Mouse (Mus musculus) neural tube, embryonic 15.5 days (tissue): ENCODE measurements at regions not wholly inside any gene's neighbourhood (a gene's known extent, or its start where the extent isn't known, plus 50 kb on each side); places are given as distances from the start of the nearest gene placed in this dataset.
A peak's percentile ranks its signal among the peaks of the same experiment; 100 is the strongest.

ENCODE experiments used
- ATAC-seq: fragments of 200-750 bp; cut with Nextera tagmentation; 2 replicates; pipeline ENCODE4 v1.8.0; 2017; ENCODE audit warnings: mild to moderate bottlenecking, moderate TSS enrichment, moderate library complexity; ENCODE audit not compliant: low FRiP score
- H3K27ac ChIP-seq: fragments of 300-500 bp; sonication (generic); replicated peaks from 2 replicates; pipeline ENCODE4 v1.5.1; 2015; ENCODE audit warnings: mild to moderate bottlenecking, inconsistent platforms
- H3K27me3 ChIP-seq: fragments of 300-500 bp; sonication (generic); replicated peaks from 2 replicates; pipeline ENCODE4 v1.6.1; 2015; ENCODE audit warnings: inconsistent platforms
- H3K36me3 ChIP-seq: fragments of 300-500 bp; sonication (generic); 2 replicates; pipeline ENCODE4 v1.6.1; 2015; ENCODE audit warnings: inconsistent platforms
- H3K4me1 ChIP-seq: fragments of 300-500 bp; sonication (generic); 2 replicates; pipeline ENCODE4 v1.6.1; 2015; ENCODE audit warnings: inconsistent platforms
- H3K4me2 ChIP-seq: fragments of 300-500 bp; sonication (generic); 2 replicates; pipeline ENCODE4 v1.6.1; 2015; ENCODE audit warnings: inconsistent platforms, mild to moderate bottlenecking, moderate library complexity
- H3K4me3 ChIP-seq: fragments of 300-500 bp; sonication (generic); replicated peaks from 2 replicates; pipeline ENCODE4 v1.5.1; 2015; ENCODE audit warnings: mild to moderate bottlenecking, inconsistent platforms
- H3K9ac ChIP-seq: fragments of 300-500 bp; sonication (generic); replicated peaks from 2 replicates; pipeline ENCODE4 v1.6.1; 2015; ENCODE audit warnings: mild to moderate bottlenecking, inconsistent platforms
- H3K9me3 ChIP-seq: fragments of 300-500 bp; sonication (generic); replicated peaks from 2 replicates; pipeline ENCODE4 v1.6.1; 2016; ENCODE audit warnings: inconsistent platforms
- WGBS: fragments of 180-500 bp; shearing (Covaris S2); methylation state at CpG from one replicate; pipeline ENCODE4 v1.1.7; 2015; ENCODE audit warnings: mixed read lengths; 5-methylcytosine and 5-hydroxymethylcytosine counted together

DNA sequence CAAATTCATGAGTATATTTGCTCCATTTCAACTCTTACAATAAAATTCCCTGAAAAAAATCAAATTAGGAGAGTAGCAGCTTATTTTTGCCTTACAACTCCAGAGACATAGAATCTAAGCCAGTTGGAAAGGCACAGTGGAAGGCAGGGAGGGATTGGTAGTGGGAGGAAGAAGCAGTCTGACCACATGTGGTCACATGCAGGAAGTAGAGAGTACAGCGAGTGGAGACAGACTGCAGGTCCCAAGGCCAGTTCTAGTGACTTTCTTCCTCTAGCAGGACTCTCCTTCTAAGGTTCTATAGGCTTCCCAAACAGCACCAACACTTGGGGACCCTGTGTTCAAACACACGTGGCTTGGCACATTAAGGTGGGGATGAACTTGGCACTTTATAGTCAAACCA is 245.6 kb upstream of the Adgrl4 start:
- 81% methylated on average over 2 of the region's 2 CpGs for WGBS
- H3K27me3 ChIP-seq: no peaks in the 10 kb centered on the region
- no peaks in the 10 kb centered on the region for H3K9me3 ChIP-seq
- H3K4me3 ChIP-seq: no peak overlapping the region
- no peak for ATAC-seq
- H3K27ac ChIP-seq: no peak overlapping the region
- no peak overlapping the region for H3K9ac ChIP-seq
- no peak overlapping the region for H3K4me2 ChIP-seq
- no peaks in the 10 kb centered on the region for H3K4me1 ChIP-seq
- H3K36me3 ChIP-seq: no peaks in the 10 kb centered on the region

- Histone ChIP-seq H3K4me1 (no peaks in the 10 kb centered on the region), H3K9ac (no peak overlapping the region), H3K36me3 (no peaks in the 10 kb centered on the region), H3K4me2 (no peak overlapping the region), H3K27me3 (no peaks in the 10 kb centered on the region), H3K4me3 (no peak overlapping the region), H3K9me3 (no peaks in the 10 kb centered on the region), H3K27ac (no peak overlapping the region)
- ATAC-seq: no peak
- WGBS: 81% methylated on average over 4 of the region's 4 CpGs
These were observed 226.7 kb upstream of the Adgrl4 start for GRCm38 (mm10) chr3:151210978-151211377.

DNA sequence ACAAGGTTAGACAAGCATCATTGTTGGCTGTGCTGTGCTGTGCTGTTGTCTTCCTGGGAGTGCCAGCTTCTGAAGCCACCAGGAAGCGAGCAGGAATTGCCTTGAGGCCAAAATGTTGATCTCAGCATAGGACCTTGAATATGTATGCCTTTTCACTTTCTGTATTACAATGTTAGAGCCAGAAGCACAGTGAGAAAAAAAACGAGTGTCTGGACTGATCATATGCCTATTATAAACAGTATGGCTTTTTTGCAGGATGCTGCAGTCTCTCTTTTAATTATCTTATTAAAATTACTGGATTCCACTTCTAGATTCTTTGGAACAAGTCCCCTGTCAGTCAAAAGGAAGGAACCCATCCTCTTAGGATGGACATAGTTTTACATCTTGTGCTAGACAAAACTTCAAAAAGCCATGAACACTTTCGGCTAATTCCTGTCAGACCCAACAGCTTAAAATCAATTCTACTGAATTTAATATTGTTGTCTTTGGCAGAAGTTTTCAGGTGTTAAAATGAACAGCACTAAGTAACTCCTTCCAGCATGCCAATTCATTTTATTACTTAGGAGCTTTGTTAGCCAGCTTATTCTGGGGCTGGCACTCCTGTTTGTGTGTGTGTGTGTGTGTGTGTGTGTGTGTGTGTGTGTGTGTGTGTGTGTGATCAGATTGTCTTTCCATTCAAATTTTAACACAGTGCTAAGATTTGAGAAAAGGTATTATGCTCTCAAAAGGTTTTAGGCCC is 220.8 kb upstream of the Adgrl4 start:
- Histone ChIP-seq H3K27me3 (no peaks in the 10 kb centered on the region), H3K4me2 (no peak overlapping the region), H3K9me3 (no peaks in the 10 kb centered on the region), H3K27ac (no peak overlapping the region), H3K4me3 (no peak overlapping the region), H3K36me3 (no peaks in the 10 kb centered on the region), H3K9ac (no peak overlapping the region), H3K4me1 (no peaks in the 10 kb centered on the region)
- ATAC-seq: no peak
- 79% methylated on average over 3 of the region's 3 CpGs for WGBS

DNA sequence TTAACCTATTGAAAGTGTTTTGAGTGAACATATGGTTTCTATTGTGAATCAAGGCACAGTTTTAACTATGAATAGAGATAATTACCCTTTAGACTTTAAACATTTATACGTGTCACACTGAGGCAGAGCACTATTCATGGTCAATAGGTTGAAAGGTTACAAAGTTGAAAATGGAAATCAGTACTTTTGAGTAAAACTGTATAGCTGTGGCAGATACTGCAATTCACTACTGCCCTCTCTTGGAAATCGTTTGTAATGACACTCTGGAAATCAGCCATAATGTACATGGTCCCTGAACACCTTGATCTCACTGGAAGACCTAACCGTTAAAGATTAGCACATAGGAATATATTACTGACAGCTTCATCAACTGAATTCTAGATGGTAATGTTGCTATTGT is 215.3 kb upstream of the Adgrl4 start:
- no peaks in the 10 kb centered on the region for H3K27me3 ChIP-seq
- no peak overlapping the region for H3K4me2 ChIP-seq
- 0 out of 2 replicates have a peak, but pooled peaks have one; percentile 38 for ATAC-seq
- no peak overlapping the region for H3K27ac ChIP-seq
- no peaks in the 10 kb centered on the region for H3K4me1 ChIP-seq
- no peak overlapping the region for H3K4me3 ChIP-seq
- H3K9me3 ChIP-seq: no peaks in the 10 kb centered on the region
- H3K9ac ChIP-seq: no peak overlapping the region
- no peaks in the 10 kb centered on the region for H3K36me3 ChIP-seq
- 8% methylated on average over 3 of the region's 3 CpGs for WGBS

GRCm38 (mm10) chr3:151252458-151252857 is 185.2 kb upstream of the Adgrl4 start:
- H3K9ac ChIP-seq: no peak overlapping the region
- H3K4me3 ChIP-seq: no peak overlapping the region
- no peaks in the 10 kb centered on the region for H3K4me1 ChIP-seq
- no peak overlapping the region for H3K27ac ChIP-seq
- no peaks in the 10 kb centered on the region for H3K36me3 ChIP-seq
- H3K9me3 ChIP-seq: no peaks in the 10 kb centered on the region
- H3K4me2 ChIP-seq: no peak overlapping the region
- no peaks in the 10 kb centered on the region for H3K27me3 ChIP-seq
- WGBS: 96% methylated on average over 2 of the region's 2 CpGs
- no peak for ATAC-seq

GRCm38 (mm10) chr3:151262821-151263220 is 174.9 kb upstream of the Adgrl4 start:
- no peak overlapping the region for H3K4me3 ChIP-seq
- no peak overlapping the region for H3K4me2 ChIP-seq
- no peaks in the 10 kb centered on the region for H3K27me3 ChIP-seq
- ATAC-seq: no peak
- 84% methylated on average over 3 of the region's 3 CpGs for WGBS
- no peaks in the 10 kb centered on the region for H3K36me3 ChIP-seq
- no peak overlapping the region for H3K27ac ChIP-seq
- H3K9me3 ChIP-seq: no peaks in the 10 kb centered on the region
- no peaks in the 10 kb centered on the region for H3K4me1 ChIP-seq
- no peak overlapping the region for H3K9ac ChIP-seq

DNA sequence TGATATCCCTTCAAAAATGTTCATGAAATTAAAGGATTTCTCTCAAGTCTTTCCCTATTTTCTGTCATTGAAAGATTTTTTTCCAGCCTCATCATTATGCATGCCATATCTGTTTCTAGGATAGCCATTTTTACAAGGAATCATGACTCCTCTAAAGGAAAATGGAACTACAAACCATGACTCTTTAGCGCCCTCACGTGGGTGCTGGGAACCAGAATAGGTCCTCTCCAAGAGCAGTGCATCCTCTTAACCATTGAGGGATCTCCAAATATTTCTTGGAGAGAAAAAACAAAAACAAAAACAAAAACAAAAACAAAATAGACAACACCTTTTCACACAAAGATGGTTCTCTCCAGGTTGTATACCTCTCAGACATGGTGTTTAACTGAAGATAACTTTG is 172.0 kb upstream of the Adgrl4 start:
- no peak for ATAC-seq
- H3K4me2 ChIP-seq: no peak overlapping the region
- no peaks in the 10 kb centered on the region for H3K36me3 ChIP-seq
- no peaks in the 10 kb centered on the region for H3K27me3 ChIP-seq
- no peak overlapping the region for H3K27ac ChIP-seq
- no peak overlapping the region for H3K9ac ChIP-seq
- H3K9me3 ChIP-seq: no peaks in the 10 kb centered on the region
- 24% methylated on average over 2 of the region's 2 CpGs for WGBS
- no peaks in the 10 kb centered on the region for H3K4me1 ChIP-seq
- H3K4me3 ChIP-seq: no peak overlapping the region

DNA sequence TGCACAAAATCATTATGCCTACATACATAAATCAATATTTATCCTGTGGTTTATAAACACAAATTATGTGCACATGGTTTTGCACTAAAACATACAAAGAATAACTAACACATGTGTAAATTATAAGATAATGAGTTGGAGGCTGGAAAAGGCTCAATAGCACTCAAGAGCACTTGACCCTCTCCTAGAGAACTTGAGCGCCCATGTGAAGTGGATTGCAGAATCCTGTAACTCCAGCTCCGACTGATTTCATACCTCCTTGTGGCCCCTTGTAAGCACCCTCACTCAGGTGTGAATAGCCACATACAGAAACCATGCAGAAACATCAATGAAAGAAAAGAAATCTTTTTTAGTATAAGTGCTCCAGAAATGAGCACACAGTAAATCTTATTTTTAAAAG is 168.2 kb upstream of the Adgrl4 start:
- H3K4me1 ChIP-seq: no peaks in the 10 kb centered on the region
- 88% methylated on average over 2 of the region's 2 CpGs for WGBS
- no peaks in the 10 kb centered on the region for H3K27me3 ChIP-seq
- no peak overlapping the region for H3K9ac ChIP-seq
- no peak overlapping the region for H3K27ac ChIP-seq
- no peak overlapping the region for H3K4me2 ChIP-seq
- ATAC-seq: no peak
- no peaks in the 10 kb centered on the region for H3K36me3 ChIP-seq
- no peak overlapping the region for H3K4me3 ChIP-seq
- no peaks in the 10 kb centered on the region for H3K9me3 ChIP-seq

- no peaks in the 10 kb centered on the region for H3K9me3 ChIP-seq
- H3K4me2 ChIP-seq: no peak overlapping the region
- no peaks in the 10 kb centered on the region for H3K4me1 ChIP-seq
- no peak overlapping the region for H3K4me3 ChIP-seq
- WGBS: 92% methylated on average over 1 of the region's 1 CpGs
- no peak overlapping the region for H3K9ac ChIP-seq
- H3K27me3 ChIP-seq: no peaks in the 10 kb centered on the region
- no peak overlapping the region for H3K27ac ChIP-seq
- H3K36me3 ChIP-seq: no peaks in the 10 kb centered on the region
- no peak for ATAC-seq
These were observed 153.9 kb upstream of the Adgrl4 start for GRCm38 (mm10) chr3:151283829-151284228.

- Histone ChIP-seq H3K4me3 (no peak overlapping the region), H3K36me3 (no peaks in the 10 kb centered on the region), H3K9ac (no peak overlapping the region), H3K9me3 (no peaks in the 10 kb centered on the region), H3K27me3 (no peaks in the 10 kb centered on the region), H3K4me2 (no peak overlapping the region; the same call in 1 of the 2 replicates), H3K27ac (no peak overlapping the region), H3K4me1 (0 out of 2 replicates have a peak, but pooled peaks cover 3% of the 10 kb centered on the region)
- no peak for ATAC-seq
- WGBS: 31% methylated on average over 11 of the region's 11 CpGs
These were observed 143.6 kb upstream of the Adgrl4 start for GRCm38 (mm10) chr3:151293981-151294605.

DNA sequence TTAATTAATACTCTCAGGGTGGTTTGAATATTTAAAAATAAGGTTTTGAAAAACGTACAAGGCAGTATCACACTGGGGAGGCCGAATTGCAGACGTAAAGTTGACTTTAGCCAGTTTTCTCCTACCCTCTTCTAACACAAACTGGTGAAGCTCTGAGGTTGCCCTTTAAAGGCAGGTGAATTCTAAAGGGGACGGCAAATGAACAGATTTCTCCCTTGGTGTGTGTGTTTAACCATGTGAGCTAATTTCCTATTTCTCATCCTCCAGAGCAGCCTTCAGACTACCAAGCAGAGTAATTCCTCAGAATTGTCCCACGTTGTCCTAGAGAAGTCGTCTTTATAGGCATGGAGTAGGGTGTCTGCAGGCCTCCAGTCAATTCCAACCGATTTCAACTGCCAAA is 143.1 kb upstream of the Adgrl4 start:
- Histone ChIP-seq H3K9ac (no peak overlapping the region), H3K4me1 (0 out of 2 replicates have a peak, but pooled peaks cover 3% of the 10 kb centered on the region), H3K9me3 (no peaks in the 10 kb centered on the region), H3K27ac (no peak overlapping the region), H3K4me3 (no peak overlapping the region), H3K36me3 (no peaks in the 10 kb centered on the region), H3K27me3 (no peaks in the 10 kb centered on the region), H3K4me2 (no peak overlapping the region)
- ATAC-seq: no peak
- 77% methylated on average over 7 of the region's 7 CpGs for WGBS

- no peaks in the 10 kb centered on the region for H3K27me3 ChIP-seq
- no peak overlapping the region for H3K27ac ChIP-seq
- no peak overlapping the region for H3K4me2 ChIP-seq
- no peaks in the 10 kb centered on the region for H3K9me3 ChIP-seq
- no peak overlapping the region for H3K9ac ChIP-seq
- no peak overlapping the region for H3K4me3 ChIP-seq
- no peaks in the 10 kb centered on the region for H3K36me3 ChIP-seq
- 78% methylated on average over 9 of the region's 9 CpGs for WGBS
- ATAC-seq: no peak
- H3K4me1 ChIP-seq: 0 out of 2 replicates have a peak, but pooled peaks cover 3% of the 10 kb centered on the region
These were observed 142.7 kb upstream of the Adgrl4 start for GRCm38 (mm10) chr3:151295027-151295426.
